Mouse (Mus musculus): Measurements from ENCODE around the gene Gm13697. TPM values are rescaled to one million over a fixed set of nuclear protein-coding genes. Genes with fewer than 3 reads are reported as not detected.
"Not testable (repeated sequence)": the region's sequence is repeated elsewhere in the genome, so short reads cannot be mapped to it uniquely, and the experiment has no call there.

The Gm13697 gene
- polyA plus RNA-seq, 1 experiment from 2014 or later: not detected

DNA sequence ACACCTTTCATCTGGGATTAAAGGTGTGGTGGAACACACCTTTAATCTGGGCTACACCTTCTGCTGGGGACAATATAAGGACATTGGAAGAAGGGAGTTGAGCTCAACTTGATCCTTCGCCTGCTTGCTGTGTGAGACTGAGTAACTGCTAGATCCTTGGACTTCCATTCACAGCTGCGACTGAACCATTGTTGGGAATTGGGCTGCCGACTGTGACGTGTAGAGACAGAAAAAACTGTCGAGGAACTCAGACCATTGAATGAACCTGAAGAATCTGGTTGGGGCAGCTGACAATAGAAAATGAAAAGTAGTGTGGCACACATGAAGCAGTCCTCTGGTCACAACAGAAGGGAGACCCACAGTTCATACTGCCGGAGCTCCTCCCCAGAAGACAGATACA, 5.7 kb downstream of the Gm13697 start, which contains the start of gene Gm13691:
Gm13691 (plus strand) TSS at position 301 of the 400 bp plus-strand sequence.
- ATAC-seq; H3K27ac ChIP-seq (ENCODE audit: low read depth, low read length): not testable (repeated sequence)
- WGBS: no CpG with 5 or more reads among the region's 6 CpGs

DNA sequence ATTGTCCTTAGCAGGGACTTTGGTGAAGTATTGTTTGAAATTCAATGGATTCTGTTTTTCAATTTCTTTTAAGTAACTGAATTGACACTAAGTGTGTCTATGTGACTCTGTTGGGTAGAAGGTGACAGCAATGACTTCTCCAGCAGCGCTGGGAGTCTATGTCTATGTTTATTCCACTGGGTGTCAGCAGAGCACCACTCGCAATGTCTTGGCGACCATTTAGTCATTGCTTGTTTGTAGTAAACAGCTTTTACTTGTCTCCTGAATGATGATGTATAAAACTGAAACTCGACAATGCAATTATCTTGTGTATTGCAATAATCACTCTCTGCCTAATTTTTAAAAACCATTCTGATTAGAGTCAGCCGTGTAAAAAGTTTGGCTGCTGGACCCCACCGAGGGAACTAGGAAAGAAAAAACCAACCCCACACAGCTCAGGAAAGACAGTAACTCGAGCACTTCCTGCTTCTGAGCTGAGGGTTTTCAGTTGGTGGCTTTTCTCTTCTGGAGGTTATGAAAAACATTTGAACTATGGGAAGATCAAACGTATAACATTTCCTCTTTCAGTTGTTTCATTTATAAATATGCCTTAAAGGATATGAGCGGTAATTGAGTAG, 9.2 kb downstream of the Gm13697 start:
- not testable (repeated sequence) for H3K9me3 ChIP-seq (ENCODE audit: control insufficient read depth); H3K4me3 ChIP-seq (ENCODE audit: low read depth, low read length); H3K27ac ChIP-seq (ENCODE audit: low read depth, low read length); H3K9ac ChIP-seq (ENCODE audit: low read depth, low read length); H3K4me2 ChIP-seq (replicated peaks; ENCODE audit: low read depth); ATAC-seq; H3K36me3 ChIP-seq (ENCODE audit: control insufficient read depth, insufficient read depth); H3K4me1 ChIP-seq (replicated peaks; ENCODE audit: control insufficient read depth, insufficient read depth, low read length); H3K27me3 ChIP-seq (replicated peaks; ENCODE audit: control insufficient read depth, insufficient read depth, low read length)
- 46% methylated on average over 7 of the region's 9 CpGs for WGBS

More for the DNA sequence above, 5.7 kb downstream of the Gm13697 start, which contains the start of gene Gm13691:
- H3K9ac ChIP-seq (ENCODE audit: low read depth, low read length); H3K4me1 ChIP-seq (replicated peaks; ENCODE audit: control insufficient read depth, insufficient read depth, low read length); H3K27me3 ChIP-seq (replicated peaks; ENCODE audit: control insufficient read depth, insufficient read depth, low read length); H3K4me2 ChIP-seq (replicated peaks; ENCODE audit: low read depth); H3K36me3 ChIP-seq (ENCODE audit: control insufficient read depth, insufficient read depth); H3K9me3 ChIP-seq (ENCODE audit: control insufficient read depth); H3K4me3 ChIP-seq (ENCODE audit: low read depth, low read length): not testable (repeated sequence)

DNA sequence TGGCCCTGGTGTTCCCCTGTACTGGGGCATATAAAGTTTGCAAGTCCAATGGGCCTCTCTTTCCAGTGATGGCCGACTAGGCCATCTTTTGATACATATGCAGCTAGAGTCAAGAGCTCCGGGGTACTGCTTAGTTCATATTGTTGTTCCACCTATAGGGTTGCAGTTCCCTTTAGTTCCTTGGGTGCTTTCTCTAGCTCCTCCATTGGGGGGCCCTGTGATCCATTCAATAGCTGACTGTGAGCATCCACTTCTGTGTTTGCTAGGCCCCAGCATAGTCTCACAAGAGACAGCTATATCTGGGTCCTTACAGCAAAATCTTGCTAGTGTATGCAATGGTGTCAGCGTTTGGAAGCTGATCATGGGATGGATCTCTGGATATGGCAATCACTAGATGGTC, 10.0 kb downstream of the Gm13697 start:
- not testable (repeated sequence) for H3K4me3 ChIP-seq (ENCODE audit: low read depth, low read length); H3K9ac ChIP-seq (ENCODE audit: low read depth, low read length); H3K27ac ChIP-seq (ENCODE audit: low read depth, low read length); H3K27me3 ChIP-seq (replicated peaks; ENCODE audit: control insufficient read depth, insufficient read depth, low read length); H3K4me1 ChIP-seq (replicated peaks; ENCODE audit: control insufficient read depth, insufficient read depth, low read length); H3K4me2 ChIP-seq (replicated peaks; ENCODE audit: low read depth); H3K9me3 ChIP-seq (ENCODE audit: control insufficient read depth); H3K36me3 ChIP-seq (ENCODE audit: control insufficient read depth, insufficient read depth); ATAC-seq
- WGBS: no CpG with 5 or more reads among the region's 3 CpGs

DNA sequence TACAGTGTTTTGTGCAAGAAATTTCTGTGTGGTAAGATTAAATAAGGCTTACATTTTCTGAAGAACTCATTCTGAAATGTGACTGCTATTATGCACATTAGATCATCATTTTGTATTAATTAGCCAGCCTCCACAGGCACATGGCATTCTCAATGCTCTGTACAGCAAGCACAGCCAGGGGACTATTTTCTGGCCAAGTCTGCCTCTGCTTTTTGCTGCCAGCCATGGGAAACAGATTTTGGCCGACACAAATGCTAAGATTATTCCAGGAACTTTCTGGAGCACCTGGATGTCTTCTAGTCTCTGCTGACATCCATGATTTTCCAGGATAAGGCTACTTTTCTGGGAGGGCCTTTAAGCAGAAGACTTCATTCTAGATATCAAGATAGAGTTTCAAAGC, 24.4 kb downstream of the Gm13697 start:
- no peak for ATAC-seq
- no peaks in the 10 kb centered on the region for H3K36me3 ChIP-seq (ENCODE audit: control insufficient read depth, insufficient read depth)
- no peak overlapping the region for H3K27ac ChIP-seq (ENCODE audit: low read depth, low read length)
- TF ChIP-seq CTCF (IDR thresholded peaks at IDR 0.05; ENCODE audit: low read depth): no peak
- H3K4me1 ChIP-seq (replicated peaks; ENCODE audit: control insufficient read depth, insufficient read depth, low read length): no peaks in the 10 kb centered on the region
- H3K9me3 ChIP-seq (ENCODE audit: control insufficient read depth): no peaks in the 10 kb centered on the region
- no peak overlapping the region for H3K4me2 ChIP-seq (replicated peaks; ENCODE audit: low read depth)
- no peak overlapping the region for H3K4me3 ChIP-seq (ENCODE audit: low read depth, low read length)
- 69% methylated on average over 1 of the region's 1 CpGs for WGBS
- no peaks in the 10 kb centered on the region for H3K27me3 ChIP-seq (replicated peaks; ENCODE audit: control insufficient read depth, insufficient read depth, low read length)
- H3K9ac ChIP-seq (ENCODE audit: low read depth, low read length): no peak overlapping the region

DNA sequence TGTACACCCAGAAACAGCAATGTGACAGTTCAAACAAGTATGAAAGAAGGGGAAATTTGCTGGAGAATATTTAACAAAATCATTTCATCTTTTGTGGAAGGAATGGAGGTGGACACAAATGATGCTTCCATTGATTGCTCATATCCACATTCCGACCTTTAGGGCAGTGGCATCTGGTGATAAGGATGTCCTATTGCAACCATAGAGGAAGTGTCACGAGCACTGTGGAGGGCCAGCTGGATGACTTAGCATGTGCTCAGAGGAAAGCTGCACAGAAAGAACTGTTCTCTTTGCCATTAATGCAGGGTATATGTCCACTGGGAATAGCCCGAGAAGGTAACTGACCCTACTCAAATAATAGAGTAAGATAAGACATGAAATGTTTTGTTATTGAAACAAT, 25.3 kb downstream of the Gm13697 start:
- TF ChIP-seq CTCF (IDR thresholded peaks at IDR 0.05; ENCODE audit: low read depth): no peak
- H3K4me3 ChIP-seq (ENCODE audit: low read depth, low read length): no peak overlapping the region
- no peaks in the 10 kb centered on the region for H3K9me3 ChIP-seq (ENCODE audit: control insufficient read depth)
- H3K4me1 ChIP-seq (replicated peaks; ENCODE audit: control insufficient read depth, insufficient read depth, low read length): no peaks in the 10 kb centered on the region
- no peak for ATAC-seq
- no peaks in the 10 kb centered on the region for H3K27me3 ChIP-seq (replicated peaks; ENCODE audit: control insufficient read depth, insufficient read depth, low read length)
- no peaks in the 10 kb centered on the region for H3K36me3 ChIP-seq (ENCODE audit: control insufficient read depth, insufficient read depth)
- WGBS: 61% methylated on average over 3 of the region's 3 CpGs
- no peak overlapping the region for H3K9ac ChIP-seq (ENCODE audit: low read depth, low read length)
- H3K27ac ChIP-seq (ENCODE audit: low read depth, low read length): no peak overlapping the region
- no peak overlapping the region for H3K4me2 ChIP-seq (replicated peaks; ENCODE audit: low read depth)

DNA sequence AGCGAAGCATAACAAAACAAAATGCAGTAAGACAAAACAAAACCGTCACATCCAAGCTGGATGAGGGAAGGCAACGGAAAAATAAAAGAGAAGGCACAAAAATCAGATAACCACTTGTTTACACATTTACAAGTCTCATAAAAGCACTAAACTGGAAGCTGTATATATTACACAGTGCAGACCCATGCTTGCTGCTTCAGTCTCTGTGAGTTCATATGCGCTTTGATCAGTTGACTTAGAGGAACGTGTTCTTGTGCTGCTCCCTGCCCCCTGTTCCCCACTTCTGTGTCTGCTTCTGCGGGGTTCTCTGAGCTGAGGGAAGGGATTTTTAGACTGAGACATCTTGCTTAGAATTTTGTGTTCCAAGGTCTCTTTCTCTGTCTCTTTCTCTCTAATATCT, 30.0 kb downstream of the Gm13697 start:
- Histone ChIP-seq H3K27me3 (replicated peaks; ENCODE audit: control insufficient read depth, insufficient read depth, low read length) (no peaks in the 10 kb centered on the region), H3K9me3 (ENCODE audit: control insufficient read depth) (no peaks in the 10 kb centered on the region), H3K9ac (ENCODE audit: low read depth, low read length) (no peak overlapping the region), H3K4me1 (replicated peaks; ENCODE audit: control insufficient read depth, insufficient read depth, low read length) (no peaks in the 10 kb centered on the region), H3K4me3 (ENCODE audit: low read depth, low read length) (no peak overlapping the region), H3K4me2 (replicated peaks; ENCODE audit: low read depth) (no peak overlapping the region), H3K27ac (ENCODE audit: low read depth, low read length) (no peak overlapping the region), H3K36me3 (ENCODE audit: control insufficient read depth, insufficient read depth) (no peaks in the 10 kb centered on the region)
- 61% methylated on average over 6 of the region's 6 CpGs for WGBS
- no peak for TF ChIP-seq CTCF (IDR thresholded peaks at IDR 0.05; ENCODE audit: low read depth)
- no peak for ATAC-seq

DNA sequence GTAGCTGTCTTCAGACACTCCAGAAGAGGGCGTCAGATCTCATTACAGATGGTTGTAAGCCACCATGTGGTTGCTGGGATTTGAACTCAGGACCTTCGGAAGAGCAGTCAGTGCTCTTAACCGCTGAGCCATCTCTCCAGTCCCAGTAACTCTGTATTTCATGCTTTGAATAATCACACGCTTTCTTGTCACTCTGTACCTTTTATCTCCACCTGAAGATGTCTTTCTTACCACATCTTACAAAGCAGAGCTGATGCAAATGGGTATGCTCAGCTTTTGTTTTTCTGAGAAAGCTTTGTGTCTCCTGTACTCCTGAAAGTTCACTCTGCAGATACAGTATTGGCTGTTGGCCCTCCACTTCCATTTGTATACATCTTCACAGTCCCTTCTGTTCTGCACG, 31.7 kb downstream of the Gm13697 start:
- not testable (repeated sequence) for H3K9me3 ChIP-seq (ENCODE audit: control insufficient read depth); H3K27ac ChIP-seq (ENCODE audit: low read depth, low read length); H3K4me1 ChIP-seq (replicated peaks; ENCODE audit: control insufficient read depth, insufficient read depth, low read length); H3K36me3 ChIP-seq (ENCODE audit: control insufficient read depth, insufficient read depth); ATAC-seq; H3K4me3 ChIP-seq (ENCODE audit: low read depth, low read length); H3K27me3 ChIP-seq (replicated peaks; ENCODE audit: control insufficient read depth, insufficient read depth, low read length); H3K9ac ChIP-seq (ENCODE audit: low read depth, low read length); H3K4me2 ChIP-seq (replicated peaks; ENCODE audit: low read depth)
- 85% methylated on average over 4 of the region's 5 CpGs for WGBS
